ENCODE assay signal across 9 mouse cellular contexts in the genomic region with DNA sequence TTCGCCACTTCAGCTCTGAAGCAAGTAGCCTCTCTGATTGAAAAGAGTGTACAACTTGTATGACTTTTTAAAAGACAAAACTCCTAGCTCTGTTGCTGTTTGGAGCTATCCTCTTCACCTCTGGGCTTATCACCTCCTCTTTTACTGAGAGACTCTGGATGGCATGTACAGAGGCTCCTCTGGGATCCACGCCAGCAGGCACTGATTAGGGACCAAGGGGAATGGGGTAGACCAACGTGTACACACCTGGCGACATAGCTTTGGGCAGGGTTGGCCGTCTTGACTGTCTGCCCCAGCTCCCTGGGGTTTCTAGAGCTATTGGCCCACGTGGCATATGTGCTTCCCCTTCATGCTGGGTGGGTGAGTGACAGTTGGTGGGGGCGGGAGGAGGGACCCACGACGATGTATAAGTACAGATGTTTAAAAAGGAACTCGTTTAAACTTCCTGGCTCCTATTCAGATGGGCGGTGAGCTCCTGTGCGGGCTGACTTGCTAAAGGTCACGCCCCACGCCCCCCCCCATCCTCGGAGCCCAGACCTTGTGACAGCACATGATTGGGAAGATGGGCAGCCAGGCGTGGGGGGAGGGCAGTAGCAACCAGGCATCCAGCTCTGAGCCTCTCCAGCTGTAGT.
DNase-seq lines count a peak whose midpoint lies in the region; ATAC-seq and TF ChIP-seq lines count a peak whose summit lies in the region.
"Had no signal": no experiment of that assay in that cellular context is flagged by ENCODE, and none has a peak within 500 bp of the region (broad histone marks: within the 10 kb centered on the region; RNA-seq: fewer than 3 reads in every experiment).

No protein-coding gene starts in this region.

- H3K36me3 ChIP-seq in intestine, embryonic 16.5 days (ENCODE audit: control insufficient read depth, insufficient read depth, low read length) = no peaks in the 10 kb centered on the region
- H3K36me3 ChIP-seq in intestine, embryonic 15.5 days = no peaks in the 10 kb centered on the region
- H3K36me3 ChIP-seq in MEL (ENCODE audit: control insufficient read depth in 1 of 2, insufficient read depth in 2 of 2, low read length in 2 of 2) = peaks cover 0 to 14% of the 10 kb centered on the region in 2 experiments; a peak in 2 of 4 replicates

- H3K9me3 ChIP-seq in intestine, embryonic 16.5 days (ENCODE audit: control insufficient read depth, low read length) = no peaks in the 10 kb centered on the region
- no peaks in the 10 kb centered on the region for H3K9me3 ChIP-seq in intestine, embryonic 15.5 days
- H3K9me3 ChIP-seq in MEL (replicated peaks; ENCODE audit: insufficient read depth, low read length) = no peaks in the 10 kb centered on the region

- TF ChIP-seq EP300 in MEL (IDR thresholded peaks at IDR 0.05; ENCODE audit: low read depth in 1 of 2, low read length in 2 of 2) = 0 out of 4 replicates have a peak, but pooled peaks of 1 of the 2 experiments have one; percentile 14

- no peak overlapping the region for H3K4me2 ChIP-seq in intestine, embryonic 16.5 days (ENCODE audit: low read depth, low read length)
- no peak overlapping the region for H3K4me2 ChIP-seq in intestine, embryonic 15.5 days (replicated peaks)

- 0 out of 2 replicates have a peak overlapping the region, but pooled peaks have one; percentile 21 for H3K27ac ChIP-seq in intestine, embryonic 16.5 days (ENCODE audit: low read length)
- no peak overlapping the region for H3K27ac ChIP-seq in intestine, embryonic 15.5 days
- H3K27ac ChIP-seq in MEL (ENCODE audit: control insufficient read depth, low read depth, low read length) = peak overlapping the region; percentile 62

- no peaks in the 10 kb centered on the region for H3K79me2 ChIP-seq in MEL (ENCODE audit: control insufficient read depth, insufficient read depth, low read length, poor library complexity)

- H3K27me3 ChIP-seq in intestine, embryonic 16.5 days (replicated peaks; ENCODE audit: control insufficient read depth, insufficient read depth, low read length) = no peaks in the 10 kb centered on the region
- H3K27me3 ChIP-seq in intestine, embryonic 15.5 days (replicated peaks) = no peaks in the 10 kb centered on the region
- no peaks in the 10 kb centered on the region for H3K27me3 ChIP-seq in MEL (ENCODE audit: control insufficient read depth in 1 of 2, insufficient read depth in 2 of 2, low read length in 2 of 2)

- no peak for TF ChIP-seq RAD21 in MEL (IDR thresholded peaks at IDR 0.05; ENCODE audit: low read depth, low read length)

- DNase-seq in B cell, adult 2 months = peak; percentile 63 to 65
- DNase-seq in MEL (ENCODE audit: low read depth, low spot score) = peak; percentile 78
- DNase-seq in lung, postnatal 36 days = peak; percentile 53
- DNase-seq in right cerebral cortex, postnatal 25 days = no peak
- no peak for DNase-seq in left cerebral cortex, adult 9 months (ENCODE audit: low spot score in 2 of 2)
- no peak for DNase-seq in adrenal gland, adult 8-10 months
- DNase-seq: cerebellum, postnatal 25 days had no signal

- peaks cover 20% of the 10 kb centered on the region for H3K4me1 ChIP-seq in intestine, embryonic 16.5 days (ENCODE audit: control insufficient read depth, insufficient read depth, low read length)
- peaks cover 20% of the 10 kb centered on the region for H3K4me1 ChIP-seq in intestine, embryonic 15.5 days (replicated peaks)
- peaks cover 8 to 22% of the 10 kb centered on the region in 2 experiments for H3K4me1 ChIP-seq in MEL (ENCODE audit: control insufficient read depth in 1 of 2, insufficient read depth in 2 of 2, low read length in 2 of 2)

- H3K4me3 ChIP-seq in intestine, embryonic 16.5 days (ENCODE audit: low read length) = no peak overlapping the region
- H3K4me3 ChIP-seq in intestine, embryonic 15.5 days (replicated peaks) = no peak overlapping the region
- H3K4me3 ChIP-seq in MEL (ENCODE audit: control insufficient read depth in 1 of 2, insufficient read depth in 1 of 2, low read depth in 2 of 2, low read length in 2 of 2) = no peak overlapping the region

- no peak for ATAC-seq in intestine, embryonic 16.5 days
- ATAC-seq in intestine, embryonic 15.5 days = no peak

- H3K9ac ChIP-seq in intestine, embryonic 16.5 days (ENCODE audit: low read depth, low read length) = no peak overlapping the region
- no peak overlapping the region for H3K9ac ChIP-seq in intestine, embryonic 15.5 days
- peak overlapping the region; percentile 40 for H3K9ac ChIP-seq in MEL (ENCODE audit: control insufficient read depth, low read depth, low read length, poor library complexity, severe bottlenecking)

- peak in 1 of 2 experiments; percentile 24; a peak in 1 of 4 replicates for TF ChIP-seq POLR2A in MEL (IDR thresholded peaks at IDR 0.05; ENCODE audit: control insufficient read depth in 1 of 2, insufficient read depth in 1 of 2, low read depth in 1 of 2, low read length in 2 of 2, poor library complexity in 1 of 2)

- no peak for TF ChIP-seq CTCF in MEL (IDR thresholded peaks at IDR 0.05 in 2 of 3, conservative IDR thresholded peaks at IDR 0.05 in 1 of 3; ENCODE audit: control insufficient read depth in 1 of 3, insufficient read depth in 1 of 3, low read depth in 2 of 3, low read length in 3 of 3, poor library complexity in 1 of 3, severe bottlenecking in 1 of 3)

- 48% methylated on average over 16 of the region's 16 CpGs for WGBS in intestine, embryonic 16.5 days
- WGBS in intestine, embryonic 15.5 days = 49% methylated on average over 16 of the region's 16 CpGs

TF ChIP-seq in MEL, 35 proteins besides CTCF, POLR2A, EP300 and RAD21:
- TF ChIP-seq USF1 (IDR thresholded peaks at IDR 0.05; ENCODE audit: low read depth, low read length) = peak; percentile 51
- TF ChIP-seq ELF1 (IDR thresholded peaks at IDR 0.05; ENCODE audit: low read depth, low read length) = no peak
- no peak for TF ChIP-seq MAFK (IDR thresholded peaks at IDR 0.05; ENCODE audit: borderline replicate concordance, low read depth, low read length)
- TF ChIP-seq ZKSCAN1 (IDR thresholded peaks at IDR 0.05; ENCODE audit: low read depth, low read length) = no peak
- TF ChIP-seq POLR2AphosphoS5 (IDR thresholded peaks at IDR 0.05; ENCODE audit: borderline replicate concordance, low read depth, low read length) = no peak
- TF ChIP-seq KAT2A (conservative IDR thresholded peaks at IDR 0.05; ENCODE audit: low read depth, low read length) = no peak
- no peak for TF ChIP-seq NRF1 (IDR thresholded peaks at IDR 0.05; ENCODE audit: insufficient read depth, low read depth, low read length, poor library complexity, severe bottlenecking)
- TF ChIP-seq MEF2A (IDR thresholded peaks at IDR 0.05; ENCODE audit: extremely low read depth, insufficient replicate concordance, low read depth, low read length, poor library complexity, severe bottlenecking) = no peak
- no peak for TF ChIP-seq MAZ (IDR thresholded peaks at IDR 0.05; ENCODE audit: low read depth, low read length)
- TF ChIP-seq BHLHE40 (IDR thresholded peaks at IDR 0.05; ENCODE audit: borderline replicate concordance, low read depth, low read length) = no peak
- TF ChIP-seq JUND (IDR thresholded peaks at IDR 0.05; ENCODE audit: low read depth, low read length) = no peak
- no peak for TF ChIP-seq USF2 (IDR thresholded peaks at IDR 0.05; ENCODE audit: borderline replicate concordance in 1 of 2, insufficient read depth in 1 of 2, low read depth in 1 of 2, low read length in 2 of 2)
- TF ChIP-seq HCFC1 (IDR thresholded peaks at IDR 0.05; ENCODE audit: low read depth, low read length) = no peak
- no peak for TF ChIP-seq GATA1 (IDR thresholded peaks at IDR 0.05; ENCODE audit: low read depth, low read length)
- peak; percentile 49; the same call in 1 of the 2 replicates for TF ChIP-seq MAX (IDR thresholded peaks at IDR 0.05; ENCODE audit: low read length)
- TF ChIP-seq CHD2 (IDR thresholded peaks at IDR 0.05; ENCODE audit: low read length) = no peak
- no peak for TF ChIP-seq ZC3H11A (IDR thresholded peaks at IDR 0.05; ENCODE audit: low read depth, low read length)
- no peak for TF ChIP-seq TBP (IDR thresholded peaks at IDR 0.05; ENCODE audit: low read depth, low read length)
- peak; percentile 20; the same call in 1 of the 2 replicates for TF ChIP-seq SIN3A (IDR thresholded peaks at IDR 0.05; ENCODE audit: low read length)
- TF ChIP-seq ETS1 (IDR thresholded peaks at IDR 0.05; ENCODE audit: low read depth, low read length) = no peak
- TF ChIP-seq UBTF (IDR thresholded peaks at IDR 0.05; ENCODE audit: borderline replicate concordance, insufficient read depth, low read depth, low read length) = no peak
- TF ChIP-seq ZNF384 (IDR thresholded peaks at IDR 0.05; ENCODE audit: low read depth, low read length) = no peak
- TF ChIP-seq CHD1 (IDR thresholded peaks at IDR 0.05; ENCODE audit: low read depth, low read length) = no peak
- no peak for TF ChIP-seq E2F4 (IDR thresholded peaks at IDR 0.05; ENCODE audit: borderline replicate concordance, low read depth, low read length)
- TF ChIP-seq MXI1 (IDR thresholded peaks at IDR 0.05; ENCODE audit: low read depth, low read length) = peak; percentile 33
- peak; percentile 42; the same call in 1 of the 2 replicates for TF ChIP-seq MYC (IDR thresholded peaks at IDR 0.05; ENCODE audit: low read depth, low read length)
- TF ChIP-seq ZMIZ1 (IDR thresholded peaks at IDR 0.05; ENCODE audit: low read depth, low read length) = no peak
- TF ChIP-seq TAL1 (IDR thresholded peaks at IDR 0.05; ENCODE audit: low read length) = no peak
- no peak for TF ChIP-seq RCOR1 (IDR thresholded peaks at IDR 0.05; ENCODE audit: low read depth, low read length)
- no peak for TF ChIP-seq POLR2AphosphoS2 (IDR thresholded peaks at IDR 0.05; ENCODE audit: low read length)
- TF ChIP-seq MYB (IDR thresholded peaks at IDR 0.05; ENCODE audit: low read depth, low read length) = 0 out of 2 replicates have a peak, but pooled peaks have one; percentile 22
- TF ChIP-seq NELFE (IDR thresholded peaks at IDR 0.05; ENCODE audit: low read depth, low read length) = no peak; the same call in 1 of the 2 replicates
- TF ChIP-seq GABPA (IDR thresholded peaks at IDR 0.05; ENCODE audit: low read depth, low read length) = no peak
- TF ChIP-seq TCF12 (IDR thresholded peaks at IDR 0.05; ENCODE audit: low read depth, low read length) = no peak
- no peak for TF ChIP-seq SMC3 (IDR thresholded peaks at IDR 0.05; ENCODE audit: low read depth, low read length)

Comparison
In these comparisons a context has a peak if more than half of its experiments do, and no peak if none do; other contexts are left out.
1. DNase-seq: peak in B cell, adult 2 months (2 of 2), MEL (single experiment) and lung, postnatal 36 days (single experiment); none in right cerebral cortex, postnatal 25 days (single experiment), left cerebral cortex, adult 9 months (0 of 2) and adrenal gland, adult 8-10 months (single experiment).